ENCODE assay signal across 18 mouse cellular contexts in the genomic region with DNA sequence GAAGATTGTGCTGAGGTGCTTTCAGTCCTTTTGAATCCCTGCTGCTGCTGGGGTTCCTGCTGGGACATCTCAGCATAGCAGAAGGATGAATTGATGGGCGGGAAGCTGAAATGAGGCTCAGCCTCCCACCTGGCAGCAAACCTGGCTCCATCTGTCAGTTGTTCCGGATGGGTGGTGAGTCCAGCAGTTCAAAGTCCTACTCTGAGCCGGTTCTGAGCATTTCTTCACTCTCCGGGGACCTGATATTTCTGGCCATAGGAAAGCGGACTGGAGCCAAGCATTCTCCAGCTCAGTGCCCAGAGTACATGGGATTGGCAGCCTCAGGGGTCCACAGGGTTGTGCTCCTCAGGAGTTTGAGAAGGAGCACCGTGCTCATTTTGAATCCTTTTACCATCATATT.
DNase-seq lines count a peak whose midpoint lies in the region; ATAC-seq and TF ChIP-seq lines count a peak whose summit lies in the region.
"Had no signal": no experiment of that assay in that cellular context is flagged by ENCODE, and none has a peak within 500 bp of the region (broad histone marks: within the 10 kb centered on the region; RNA-seq: fewer than 3 reads in every experiment).

No protein-coding gene starts in this region.

- H3K27me3 ChIP-seq in midbrain, postnatal 0 days (ENCODE audit: insufficient read depth, low read length): no peaks in the 10 kb centered on the region
- no peaks in the 10 kb centered on the region for H3K27me3 ChIP-seq in midbrain, embryonic 11.5 days (ENCODE audit: control insufficient read depth, insufficient read depth, low read length)
- no peaks in the 10 kb centered on the region for H3K27me3 ChIP-seq in intestine, embryonic 15.5 days (replicated peaks)
- H3K27me3 ChIP-seq in kidney, embryonic 16.5 days (ENCODE audit: insufficient read depth, low read length): no peaks in the 10 kb centered on the region
- H3K27me3 ChIP-seq: embryonic facial prominence, embryonic 15.5 days; forebrain, embryonic 12.5 days; megakaryocyte, embryonic 14.5 days; neural tube, embryonic 15.5 days had no signal

- no peak overlapping the region for H3K9ac ChIP-seq in midbrain, postnatal 0 days (replicated peaks; ENCODE audit: low read length, poor library complexity, severe bottlenecking)
- H3K9ac ChIP-seq in midbrain, embryonic 11.5 days (ENCODE audit: low read length): no peak overlapping the region
- no peak overlapping the region for H3K9ac ChIP-seq in intestine, embryonic 15.5 days
- no peak overlapping the region for H3K9ac ChIP-seq in kidney, embryonic 16.5 days (replicated peaks; ENCODE audit: low read length)
- H3K9ac ChIP-seq: embryonic facial prominence, embryonic 15.5 days; forebrain, embryonic 12.5 days; neural tube, embryonic 15.5 days had no signal

- WGBS in midbrain, postnatal 0 days: 59% methylated on average over 6 of the region's 6 CpGs
- WGBS in midbrain, embryonic 11.5 days: 63% methylated on average over 6 of the region's 6 CpGs
- WGBS in intestine, embryonic 15.5 days: 58% methylated on average over 6 of the region's 6 CpGs
- WGBS in kidney, embryonic 16.5 days: 56% methylated on average over 6 of the region's 6 CpGs

- TF ChIP-seq CTCF in midbrain, postnatal 0 days (IDR thresholded peaks at IDR 0.05): no peak

- ATAC-seq in midbrain, postnatal 0 days (ENCODE audit: low FRiP score): no peak
- ATAC-seq in midbrain, embryonic 11.5 days (ENCODE audit: low FRiP score): no peak
- ATAC-seq in intestine, embryonic 15.5 days: peak; percentile 72
- peak; percentile 75; the same call in 1 of the 2 replicates for ATAC-seq in kidney, embryonic 16.5 days (ENCODE audit: low FRiP score, low TSS enrichment)

- H3K27ac ChIP-seq in midbrain, postnatal 0 days (ENCODE audit: low read depth, low read length): no peak overlapping the region
- no peak overlapping the region for H3K27ac ChIP-seq in midbrain, embryonic 11.5 days (ENCODE audit: low read depth, low read length)
- H3K27ac ChIP-seq in intestine, embryonic 15.5 days: no peak overlapping the region
- H3K27ac ChIP-seq in kidney, embryonic 16.5 days (ENCODE audit: low read length): no peak overlapping the region
- H3K27ac ChIP-seq: embryonic facial prominence, embryonic 15.5 days; forebrain, embryonic 12.5 days; gastrocnemius, adult 2 months; layer of hippocampus, adult 2 months; neural tube, embryonic 15.5 days had no signal

- DNase-seq in midbrain, postnatal 0 days (ENCODE audit: low spot score): peak; percentile 60
- no peak for DNase-seq in midbrain, embryonic 11.5 days (ENCODE audit: low spot score, missing footprints)
- no peak for DNase-seq in embryo, embryonic 10 days (ENCODE audit: low spot score)
- no peak for DNase-seq in heart, postnatal 25 days (ENCODE audit: low spot score)
- no peak for DNase-seq in thymus, adult 18-20 months
- DNase-seq in spleen, adult 18-20 months: no peak
- DNase-seq: adrenal gland, postnatal 14 days; gastrocnemius, adult 2 months; heart, postnatal 14 days; lung, adult 2 months; retina, postnatal 1 day had no signal

- H3K36me3 ChIP-seq in midbrain, postnatal 0 days (ENCODE audit: insufficient read depth, low read length): no peaks in the 10 kb centered on the region
- H3K36me3 ChIP-seq in midbrain, embryonic 11.5 days (ENCODE audit: control insufficient read depth, insufficient read depth, low read length): no peaks in the 10 kb centered on the region
- no peaks in the 10 kb centered on the region for H3K36me3 ChIP-seq in intestine, embryonic 15.5 days
- H3K36me3 ChIP-seq in kidney, embryonic 16.5 days (ENCODE audit: insufficient read depth, low read length): no peaks in the 10 kb centered on the region
- H3K36me3 ChIP-seq: embryonic facial prominence, embryonic 15.5 days; forebrain, embryonic 12.5 days; neural tube, embryonic 15.5 days had no signal

- intact Hi-C loops in heart, postnatal 25 days (cut with DNase I): no loop called here

- no peaks in the 10 kb centered on the region for H3K9me3 ChIP-seq in midbrain, postnatal 0 days (ENCODE audit: low read length)
- H3K9me3 ChIP-seq in midbrain, embryonic 11.5 days (ENCODE audit: control insufficient read depth, low read length): no peaks in the 10 kb centered on the region
- H3K9me3 ChIP-seq in intestine, embryonic 15.5 days: no peaks in the 10 kb centered on the region
- H3K9me3 ChIP-seq in kidney, embryonic 16.5 days (ENCODE audit: low read length): no peaks in the 10 kb centered on the region
- H3K9me3 ChIP-seq: embryonic facial prominence, embryonic 15.5 days; forebrain, embryonic 12.5 days; megakaryocyte, embryonic 14.5 days; neural tube, embryonic 15.5 days had no signal

- no peak overlapping the region for H3K4me3 ChIP-seq in midbrain, postnatal 0 days (ENCODE audit: low read depth, low read length)
- no peak overlapping the region for H3K4me3 ChIP-seq in midbrain, embryonic 11.5 days (ENCODE audit: low read depth, low read length)
- H3K4me3 ChIP-seq in intestine, embryonic 15.5 days (replicated peaks): no peak overlapping the region
- no peak overlapping the region for H3K4me3 ChIP-seq in kidney, embryonic 16.5 days (ENCODE audit: low read length)
- H3K4me3 ChIP-seq: embryonic facial prominence, embryonic 15.5 days; forebrain, embryonic 12.5 days; gastrocnemius, adult 2 months; layer of hippocampus, adult 2 months; megakaryocyte, embryonic 14.5 days; neural tube, embryonic 15.5 days had no signal

- no peak overlapping the region for H3K4me2 ChIP-seq in midbrain, postnatal 0 days (ENCODE audit: low read depth, low read length, poor library complexity, severe bottlenecking)
- no peak overlapping the region for H3K4me2 ChIP-seq in midbrain, embryonic 11.5 days
- H3K4me2 ChIP-seq in intestine, embryonic 15.5 days (replicated peaks): no peak overlapping the region
- H3K4me2 ChIP-seq in kidney, embryonic 16.5 days (replicated peaks; ENCODE audit: low read depth, low read length): no peak overlapping the region
- H3K4me2 ChIP-seq: embryonic facial prominence, embryonic 15.5 days; forebrain, embryonic 12.5 days; neural tube, embryonic 15.5 days had no signal

- H3K4me1 ChIP-seq in midbrain, postnatal 0 days (ENCODE audit: insufficient read depth, low read length): no peaks in the 10 kb centered on the region
- no peaks in the 10 kb centered on the region for H3K4me1 ChIP-seq in midbrain, embryonic 11.5 days (ENCODE audit: control insufficient read depth, insufficient read depth, low read length)
- no peaks in the 10 kb centered on the region for H3K4me1 ChIP-seq in intestine, embryonic 15.5 days (replicated peaks)
- H3K4me1 ChIP-seq in kidney, embryonic 16.5 days (ENCODE audit: insufficient read depth, low read length): no peaks in the 10 kb centered on the region
- H3K4me1 ChIP-seq: embryonic facial prominence, embryonic 15.5 days; forebrain, embryonic 12.5 days; megakaryocyte, embryonic 14.5 days; neural tube, embryonic 15.5 days had no signal

Comparison
In these comparisons a context has a peak if more than half of its experiments do, and no peak if none do; other contexts are left out.
1. ATAC-seq: peak in intestine, embryonic 15.5 days (single experiment) and kidney, embryonic 16.5 days (single experiment); none in midbrain, postnatal 0 days (single experiment) and midbrain, embryonic 11.5 days (single experiment).